Mouse (Mus musculus): ENCODE data around the gene Ptpn23.
"Not testable (repeated sequence)": the region's sequence is repeated elsewhere in the genome, so short reads cannot be mapped to it uniquely, and the experiment has no call there.

The Ptpn23 gene

GRCm38 (mm10) chr9:110408099-110408773, at the start of gene Ptpn23:
Gene Ptpn23, minus strand, starts transcription at chr9:110408213.
- peak; percentile 90 for DNase-seq (ENCODE audit: low spot score)

GRCm38 (mm10) chr9:110452523-110452922, 44.5 kb upstream of the Ptpn23 start:
- no peak for DNase-seq (ENCODE audit: low spot score)

GRCm38 (mm10) chr9:110448857-110449617, 41.0 kb upstream of the Ptpn23 start:
- peak; percentile 63 for DNase-seq (ENCODE audit: low spot score)

DNA sequence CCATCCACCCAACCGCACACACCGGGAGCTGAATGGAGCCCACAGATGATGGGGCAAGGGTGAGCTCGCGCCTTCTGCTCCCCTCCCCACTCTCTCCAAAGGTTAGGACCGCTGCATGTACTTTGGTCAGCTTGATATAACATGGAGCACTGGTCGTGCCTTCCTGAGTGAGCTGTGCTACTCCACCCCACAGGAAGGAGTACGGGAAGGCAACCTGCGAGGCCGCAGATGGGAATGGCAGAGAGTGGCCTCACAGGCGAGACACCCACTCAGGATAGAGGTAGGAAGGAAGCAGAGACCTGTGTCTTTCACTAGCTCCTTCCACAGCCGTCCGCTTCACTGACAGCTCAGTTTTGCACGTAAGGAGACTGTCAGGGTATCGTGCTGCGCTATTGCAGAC, 40.3 kb upstream of the Ptpn23 start:
- DNase-seq (ENCODE audit: low spot score) = no peak

GRCm38 (mm10) chr9:110440559-110440958, 32.5 kb upstream of the Ptpn23 start:
- no peak for DNase-seq (ENCODE audit: low spot score)

GRCm38 (mm10) chr9:110440049-110440448, 32.0 kb upstream of the Ptpn23 start:
- DNase-seq (ENCODE audit: low spot score) = no peak

DNA sequence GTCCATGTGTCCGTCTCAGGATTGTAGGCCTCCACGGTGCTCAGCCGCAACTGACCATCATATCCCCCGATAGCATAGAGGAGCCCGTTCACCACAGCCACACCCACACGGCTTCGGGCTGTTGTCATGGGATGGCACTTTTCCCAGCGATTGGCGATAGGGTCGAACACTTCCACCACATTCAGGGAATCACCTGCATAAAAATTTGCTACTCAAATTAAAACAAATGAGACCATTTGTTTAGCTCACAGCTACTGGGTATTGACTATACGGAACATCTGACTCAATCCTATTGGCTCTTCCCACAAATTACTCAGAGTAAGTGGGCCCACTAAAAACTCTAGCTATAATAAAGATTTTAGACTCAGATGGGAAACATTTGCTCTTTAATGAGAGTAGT, 28.0 kb upstream of the Ptpn23 start:
- no peak for DNase-seq (ENCODE audit: low spot score)

- DNase-seq (ENCODE audit: low spot score) = no peak
These were observed 25.0 kb upstream of the Ptpn23 start for GRCm38 (mm10) chr9:110433045-110433444.

DNA sequence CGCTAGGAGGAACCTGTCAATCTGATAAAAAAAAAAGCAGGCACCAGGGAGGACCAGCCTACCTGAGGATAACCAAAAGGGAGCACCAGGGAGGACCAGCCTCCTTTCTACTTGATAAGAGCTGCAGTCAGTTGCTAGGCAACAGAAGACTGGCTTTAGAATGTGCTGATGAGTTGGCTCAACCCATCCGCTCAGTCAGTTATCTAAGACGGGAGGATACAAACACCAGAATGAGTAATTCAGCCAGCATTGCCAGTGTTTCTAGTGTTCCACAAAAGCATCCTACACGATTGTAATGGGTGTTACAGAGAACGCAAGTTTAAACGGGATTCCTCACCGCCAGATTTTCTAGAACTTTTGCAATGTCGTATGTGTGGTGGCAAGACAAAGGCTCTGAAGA, 23.2 kb upstream of the Ptpn23 start:
- no peak for DNase-seq (ENCODE audit: low spot score)

DNA sequence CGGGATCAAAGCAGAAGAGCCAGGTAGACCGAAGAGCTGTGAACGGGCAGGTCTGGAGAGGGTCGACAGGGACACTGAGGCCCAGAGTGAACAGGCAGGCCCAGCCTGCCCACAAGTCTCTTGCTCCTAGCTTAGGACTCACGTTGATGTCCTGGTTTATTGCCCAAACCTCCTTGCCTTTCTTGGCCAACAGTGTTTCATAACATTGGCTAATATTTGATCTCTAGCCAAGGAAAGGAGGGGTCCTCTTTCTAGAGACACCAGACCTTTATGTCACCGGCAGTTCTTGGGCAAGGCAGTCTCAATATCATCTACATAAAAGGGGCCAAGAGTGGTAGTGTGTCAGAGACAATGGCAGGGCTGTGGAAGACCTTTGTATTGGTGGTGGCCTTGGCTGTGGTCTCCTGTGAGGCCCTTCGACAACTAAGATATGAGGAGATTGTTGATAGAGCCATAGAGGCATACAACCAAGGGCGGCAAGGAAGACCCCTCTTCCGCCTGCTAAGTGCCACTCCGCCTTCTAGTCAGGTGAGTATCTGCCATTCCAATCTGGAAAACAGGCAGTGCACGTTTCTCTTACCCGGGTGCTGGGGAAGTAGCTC, 11.6 kb upstream of the Ptpn23 start, which contains the start of gene Ngp:
Gene Ngp (plus strand): TSS at position 237 of the 602 bp plus-strand sequence.
- DNase-seq (ENCODE audit: low spot score) = no peak

GRCm38 (mm10) chr9:110413785-110414184, 5.8 kb upstream of the Ptpn23 start:
- DNase-seq (ENCODE audit: low spot score) = no peak

- DNase-seq (ENCODE audit: low spot score) = no peak
These were observed 4.9 kb upstream of the Ptpn23 start for GRCm38 (mm10) chr9:110412926-110413325.

DNA sequence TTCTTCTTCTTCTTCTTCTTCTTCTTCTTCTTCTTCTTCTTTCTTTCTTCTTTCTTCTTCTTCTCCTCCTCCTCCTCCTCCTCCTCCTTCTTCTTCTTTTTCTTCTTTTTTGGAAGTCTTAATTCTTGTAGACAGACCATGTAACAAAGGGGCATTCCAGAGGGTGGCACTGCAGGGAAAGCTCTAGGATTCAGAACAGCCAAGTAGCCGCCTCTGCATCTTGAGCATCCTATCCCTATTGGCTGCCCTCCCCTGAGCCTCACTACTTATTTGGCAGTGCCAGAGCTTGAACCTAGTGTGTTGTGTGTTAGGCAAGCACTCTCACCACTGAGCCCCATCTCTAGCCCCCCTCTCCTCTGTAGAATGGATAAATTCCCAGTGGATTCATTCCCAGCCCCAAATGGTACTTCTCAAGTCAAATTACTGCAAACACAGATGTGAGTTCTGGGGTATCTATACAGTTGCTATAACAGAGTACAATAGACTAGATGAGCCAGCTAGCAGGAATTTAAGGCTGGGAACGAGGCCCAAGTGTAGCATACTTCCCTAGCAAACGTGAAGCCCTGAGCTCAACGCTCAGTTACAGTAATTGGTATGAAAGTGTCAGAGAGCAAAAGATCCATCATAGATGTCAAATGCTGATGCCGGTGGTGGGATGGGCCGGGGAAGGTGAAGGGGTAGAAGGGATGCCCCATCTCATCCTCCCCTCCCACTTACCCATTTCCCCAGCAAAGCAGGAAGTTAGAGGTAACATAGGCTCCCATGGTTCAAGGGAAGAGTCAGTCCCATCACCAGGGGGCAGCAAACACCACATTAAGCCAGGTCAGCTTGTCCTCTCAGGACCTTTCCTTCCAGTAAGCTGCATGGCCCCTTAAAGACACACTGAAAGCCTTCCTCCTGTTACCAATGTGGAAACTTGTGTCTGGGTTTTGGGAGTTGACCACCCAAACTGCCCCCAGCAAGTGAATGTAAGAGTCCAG, 3.2 kb upstream of the Ptpn23 start:
- DNase-seq (ENCODE audit: low spot score) = peak; percentile 82

- no peak for DNase-seq (ENCODE audit: low spot score)
These were observed 508 bp downstream of the Ptpn23 start for GRCm38 (mm10) chr9:110407311-110408098.

- not testable (repeated sequence) for DNase-seq (ENCODE audit: low spot score)
These were observed 4.8 kb downstream of the Ptpn23 start for GRCm38 (mm10) chr9:110403240-110403639.

DNA sequence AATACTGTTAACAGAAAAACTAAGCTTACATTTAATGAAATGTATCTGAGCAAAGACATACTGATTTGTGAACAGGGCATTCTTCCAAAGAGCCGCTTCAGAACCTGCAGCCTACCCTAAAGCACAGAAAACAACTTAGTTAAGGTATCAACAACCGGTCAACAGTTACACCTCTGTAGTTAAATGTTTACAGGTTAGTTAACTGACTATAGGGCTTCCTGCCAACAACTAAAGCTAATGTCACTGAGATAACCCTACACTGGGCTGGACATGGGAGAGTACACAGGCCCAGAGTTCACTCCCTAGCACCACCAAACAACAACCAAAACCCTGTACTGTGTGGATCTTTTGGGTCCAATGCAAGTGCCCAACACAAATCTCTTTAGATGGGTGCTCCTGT, 5.3 kb downstream of the Ptpn23 start:
- no peak for DNase-seq (ENCODE audit: low spot score)

DNA sequence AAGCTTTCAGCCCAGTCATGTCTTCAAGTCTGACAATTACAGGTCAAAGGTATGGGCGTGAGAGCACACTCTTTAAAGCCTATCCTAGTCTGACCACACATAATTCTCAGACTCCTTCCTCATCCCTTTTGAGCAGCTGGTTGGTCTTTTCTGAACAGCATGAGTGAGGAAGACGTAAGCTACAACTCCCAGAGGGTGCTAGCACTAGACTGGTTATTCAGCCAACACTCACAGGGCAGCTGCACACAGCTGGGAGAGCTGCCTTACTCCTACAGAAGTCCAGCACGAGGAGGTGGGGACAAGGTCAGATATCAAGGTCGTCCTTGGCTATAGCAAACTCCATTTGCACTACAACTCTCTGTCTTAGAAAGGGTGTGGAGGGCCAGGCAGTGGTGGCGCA, 7.4 kb downstream of the Ptpn23 start:
- DNase-seq (ENCODE audit: low spot score) = no peak

DNA sequence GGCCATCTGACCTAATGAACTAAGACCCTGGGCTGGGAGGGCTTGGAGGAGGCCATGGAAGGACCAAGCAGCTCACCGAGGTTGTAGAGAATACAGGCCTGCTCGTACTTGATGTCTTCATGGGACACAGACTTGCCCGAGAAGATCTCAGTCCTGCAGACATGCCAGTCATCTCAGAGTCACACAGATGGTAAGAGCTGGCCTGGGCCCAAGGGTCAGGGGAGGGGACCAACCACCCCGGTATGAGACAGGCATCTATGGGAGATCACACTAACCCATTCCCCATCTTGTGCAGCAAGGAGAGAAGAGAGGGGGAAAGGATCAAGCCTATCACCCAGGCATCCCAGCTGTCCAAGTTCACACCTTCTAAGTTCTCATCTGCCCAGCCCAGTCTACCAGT, 14.7 kb downstream of the Ptpn23 start:
- DNase-seq (ENCODE audit: low spot score) = no peak

DNA sequence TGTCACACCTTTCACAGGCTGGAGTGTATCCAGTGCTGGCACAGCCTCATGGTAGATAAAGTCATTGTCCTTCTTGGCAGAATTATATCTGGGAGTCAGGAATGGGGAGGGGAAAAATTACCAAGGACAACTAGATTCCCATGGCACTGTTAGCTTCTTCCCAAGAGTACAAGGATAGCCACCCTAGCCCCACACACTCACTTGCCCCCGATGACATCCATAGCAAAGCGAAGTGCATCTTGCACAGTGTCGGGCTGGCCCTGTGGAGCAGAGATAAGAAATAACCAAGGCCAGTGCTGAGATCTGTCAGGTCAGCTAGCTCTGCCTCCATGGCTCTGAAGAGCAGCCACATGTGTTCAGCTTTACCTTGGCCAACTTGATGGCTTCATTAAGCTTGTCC, 17.2 kb downstream of the Ptpn23 start:
- DNase-seq (ENCODE audit: low spot score) = no peak

DNA sequence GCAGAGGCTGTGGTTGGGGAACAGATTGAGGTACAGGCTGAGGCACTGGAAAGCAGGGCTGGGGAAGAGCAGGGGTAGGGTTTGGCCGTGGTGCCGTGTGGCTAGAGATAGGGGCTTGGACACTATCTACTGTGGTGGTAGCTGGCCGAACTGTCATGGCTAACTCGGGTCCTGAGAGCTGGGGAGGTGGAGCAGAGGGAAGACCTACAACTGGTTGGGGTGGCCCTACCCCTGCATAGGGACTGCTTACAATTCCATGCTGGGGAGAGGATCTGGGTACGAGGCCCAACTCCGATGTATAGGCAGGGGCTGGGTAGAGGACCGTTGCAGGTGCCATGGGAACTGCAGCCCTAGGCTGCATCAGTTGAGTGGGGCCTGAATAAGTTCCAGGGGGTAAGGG, 20.0 kb downstream of the Ptpn23 start:
- DNase-seq (ENCODE audit: low spot score) = no peak

DNA sequence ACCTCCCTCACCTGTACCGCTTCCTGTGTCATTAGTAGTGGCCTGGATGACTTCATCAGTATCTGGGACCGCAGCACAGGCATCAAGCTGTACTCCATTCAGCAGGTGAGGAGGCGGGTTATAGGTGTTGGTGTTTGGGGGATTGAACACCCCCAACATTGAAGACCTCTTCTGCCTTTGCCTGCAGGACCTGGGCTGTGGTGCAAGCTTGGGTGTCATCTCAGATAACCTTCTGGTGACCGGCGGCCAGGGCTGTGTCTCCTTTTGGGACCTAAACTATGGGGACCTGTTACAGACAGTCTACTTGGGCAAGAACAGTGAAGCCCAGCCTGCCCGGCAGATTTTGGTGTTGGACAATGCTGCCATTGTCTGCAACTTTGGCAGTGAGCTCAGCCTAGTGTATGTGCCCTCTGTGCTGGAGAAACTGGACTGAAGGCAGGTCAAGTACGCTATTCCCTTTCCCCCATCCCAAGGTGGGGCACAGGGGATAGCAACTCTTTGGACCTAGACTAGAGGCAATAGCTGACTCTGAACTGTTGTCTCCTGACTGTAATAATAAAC, 23.6 kb downstream of the Ptpn23 start:
- no peak for DNase-seq (ENCODE audit: low spot score)
